Mouse (Mus musculus) ES-Bruce4 (cell line): ENCODE results near the gene Aaas. TPM values are rescaled to one million over a fixed set of nuclear protein-coding genes. Genes with fewer than 3 reads are reported as not detected.

Source experiments
- H3K27ac ChIP-seq: 2 replicates; pipeline ENCODE4 v1.5.1; 2012; ENCODE audit warnings: low read length, inconsistent platforms; ENCODE audit not compliant: insufficient read depth
- H3K27me3 ChIP-seq: 2 replicates; pipeline ENCODE4 v1.6.1; 2012; ENCODE audit warnings: mild to moderate bottlenecking, low read length, inconsistent platforms; ENCODE audit not compliant: control insufficient read depth, poor library complexity, insufficient read depth, severe bottlenecking
- H3K36me3 ChIP-seq: 2 replicates; pipeline ENCODE4 v1.6.1; 2012; ENCODE audit warnings: inconsistent platforms, mild to moderate bottlenecking, low read length, moderate library complexity; ENCODE audit not compliant: control insufficient read depth, poor library complexity, insufficient read depth, severe bottlenecking
- H3K4me1 ChIP-seq: one replicate; pipeline ENCODE4 v1.8.1; 2011; ENCODE audit warnings: low read length; ENCODE audit not compliant: control insufficient read depth, insufficient read depth
- H3K4me3 ChIP-seq: 2 replicates; pipeline ENCODE4 v1.5.1; 2011; ENCODE audit warnings: low read depth, mild to moderate bottlenecking, low read length
- H3K9ac ChIP-seq: 2 replicates; pipeline ENCODE4 v1.6.1; 2012; ENCODE audit warnings: low read depth, mild to moderate bottlenecking, inconsistent platforms; ENCODE audit not compliant: poor library complexity, severe bottlenecking
- H3K9me3 ChIP-seq: replicated peaks from 2 replicates; pipeline ENCODE4 v1.6.1; 2012; ENCODE audit warnings: mild to moderate bottlenecking, low read length, inconsistent platforms; ENCODE audit not compliant: control insufficient read depth, poor library complexity, insufficient read depth, severe bottlenecking
- CTCF ChIP-seq: IDR thresholded peaks from one replicate; pipeline ENCODE4 v1.8.1; 2011; ENCODE audit warnings: low read depth, low read length
- EP300 ChIP-seq: IDR thresholded peaks from 2 replicates; pipeline ENCODE4 v1.6.1; 2011; ENCODE audit warnings: low read depth, low read length; ENCODE audit not compliant: insufficient read depth
- POLR2A ChIP-seq: IDR thresholded peaks from one replicate; pipeline ENCODE4 v1.8.1; 2011; ENCODE audit warnings: low read length; ENCODE audit not compliant: insufficient read depth
- polyA plus RNA-seq: library from polyadenylated mRNA; stranded (reverse); fragments of >200 nt; gene quantifications from 2 replicates; pipeline ENCODE4 v1.2.4, GENCODE M21; 2011; ENCODE audit warnings: low read depth; ENCODE audit not compliant: missing spikeins, insufficient read depth, insufficient read length

Gene Aaas
- polyA plus RNA-seq, 1 experiment = 196 TPM

DNA sequence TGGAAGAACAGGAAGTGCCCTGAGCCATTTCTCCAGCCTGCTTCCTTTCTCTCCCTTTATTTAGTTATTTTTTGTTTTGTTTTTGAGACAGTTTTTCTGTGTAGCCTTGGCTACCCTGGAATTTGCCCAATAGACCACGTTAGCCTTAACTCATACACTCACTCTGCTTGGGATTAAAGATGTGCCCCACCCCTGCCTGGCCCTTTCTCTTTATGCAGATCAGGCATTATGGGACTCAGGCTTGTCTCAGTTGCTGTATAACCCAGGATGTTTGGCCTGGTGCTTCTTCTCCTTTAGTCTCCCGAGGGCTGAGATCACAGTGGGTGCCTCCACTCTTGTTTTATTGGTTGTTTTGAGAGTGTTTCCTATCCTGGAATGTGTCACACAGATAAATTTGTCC is 41.9 kb upstream of the Aaas start:
- Histone ChIP-seq H3K9ac (0 out of 2 replicates have a peak overlapping the region, but pooled peaks have one; percentile 10), H3K27me3 (no peaks in the 10 kb centered on the region), H3K36me3 (no peaks in the 10 kb centered on the region), H3K27ac (peak overlapping the region; percentile 99), H3K4me3 (no peak overlapping the region), H3K9me3 (no peaks in the 10 kb centered on the region), H3K4me1 (peaks cover 6% of the 10 kb centered on the region)
- TF ChIP-seq EP300 (no peak), CTCF (no peak), POLR2A (no peak)

DNA sequence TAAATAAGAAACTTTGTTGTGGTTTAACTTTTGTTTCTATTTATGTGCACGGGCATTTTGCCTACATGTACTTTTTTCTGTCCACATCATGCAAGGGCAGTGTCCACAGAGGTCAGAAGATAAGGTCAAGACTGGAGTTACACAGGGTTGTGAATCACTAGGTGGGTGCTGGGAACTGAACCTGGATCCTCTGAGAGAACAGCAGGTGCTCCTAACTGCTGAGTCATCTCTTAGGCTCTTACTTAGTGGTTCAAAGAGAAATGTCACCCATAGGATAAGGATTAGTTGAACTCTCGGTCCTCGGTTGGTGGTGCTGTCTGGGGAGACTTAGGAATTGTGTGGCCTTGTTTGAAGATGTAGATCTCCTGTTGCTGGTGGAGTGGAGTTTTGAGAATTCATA is 38.4 kb upstream of the Aaas start:
- Histone ChIP-seq H3K4me3 (no peak overlapping the region), H3K9ac (no peak overlapping the region), H3K4me1 (no peaks in the 10 kb centered on the region), H3K27ac (peak overlapping the region; percentile 75), H3K27me3 (no peaks in the 10 kb centered on the region), H3K36me3 (no peaks in the 10 kb centered on the region), H3K9me3 (no peaks in the 10 kb centered on the region)
- TF ChIP-seq EP300 (no peak), CTCF (no peak), POLR2A (no peak)

DNA sequence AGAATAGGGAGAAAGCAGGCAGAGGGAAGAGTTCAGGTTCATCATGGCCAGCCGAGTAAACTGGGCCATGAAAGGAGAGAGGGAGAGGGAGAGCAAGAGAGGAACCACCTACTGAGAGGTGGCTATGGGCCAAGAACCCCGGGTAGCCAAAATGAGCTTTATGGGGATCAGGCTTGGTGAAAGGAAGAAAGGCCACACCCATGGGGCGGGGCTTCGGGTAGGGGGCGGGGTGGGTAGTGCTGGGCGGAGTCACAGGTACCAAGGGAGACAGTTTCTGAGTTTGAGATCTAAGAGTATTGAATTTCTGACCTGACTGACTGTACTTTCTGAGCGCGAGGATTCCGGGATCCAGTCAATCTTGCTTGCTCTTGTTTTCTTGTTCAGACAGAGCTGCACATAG is 36.1 kb upstream of the Aaas start:
- H3K9me3 ChIP-seq = no peaks in the 10 kb centered on the region
- H3K4me1 ChIP-seq = no peaks in the 10 kb centered on the region
- TF ChIP-seq EP300 (no peak), POLR2A (no peak), CTCF (no peak)
- H3K4me3 ChIP-seq = peak overlapping the region; percentile 48
- peak overlapping the region; percentile 51 for H3K27ac ChIP-seq
- no peaks in the 10 kb centered on the region for H3K36me3 ChIP-seq
- no peaks in the 10 kb centered on the region for H3K27me3 ChIP-seq
- H3K9ac ChIP-seq = peak overlapping the region; percentile 5; the same call in 1 of the 2 replicates

DNA sequence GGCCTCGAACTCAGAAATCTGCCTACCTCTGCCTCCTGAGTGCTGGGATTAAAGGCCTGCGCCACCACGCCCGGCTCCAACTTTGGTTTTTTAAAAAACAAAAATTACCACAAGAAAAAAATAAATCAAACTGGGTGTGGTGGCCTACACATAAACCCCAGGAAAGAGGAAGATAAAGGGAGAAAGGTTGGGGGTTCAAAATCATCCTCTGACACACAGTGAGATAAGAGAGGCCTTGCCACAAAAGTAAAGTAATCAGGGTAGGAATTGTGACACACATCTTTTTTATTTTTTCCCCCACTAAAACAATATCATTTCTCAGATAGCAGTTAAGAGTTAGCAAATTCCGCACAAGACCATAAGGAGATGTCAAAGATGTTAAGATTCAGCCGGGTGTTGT is 33.1 kb upstream of the Aaas start:
- no peaks in the 10 kb centered on the region for H3K27me3 ChIP-seq
- H3K9me3 ChIP-seq = no peaks in the 10 kb centered on the region
- no peaks in the 10 kb centered on the region for H3K36me3 ChIP-seq
- no peak for TF ChIP-seq CTCF
- no peak for TF ChIP-seq POLR2A
- no peak for TF ChIP-seq EP300
- H3K4me1 ChIP-seq = no peaks in the 10 kb centered on the region
- no peak overlapping the region for H3K9ac ChIP-seq
- H3K27ac ChIP-seq = no peak overlapping the region
- H3K4me3 ChIP-seq = no peak overlapping the region

DNA sequence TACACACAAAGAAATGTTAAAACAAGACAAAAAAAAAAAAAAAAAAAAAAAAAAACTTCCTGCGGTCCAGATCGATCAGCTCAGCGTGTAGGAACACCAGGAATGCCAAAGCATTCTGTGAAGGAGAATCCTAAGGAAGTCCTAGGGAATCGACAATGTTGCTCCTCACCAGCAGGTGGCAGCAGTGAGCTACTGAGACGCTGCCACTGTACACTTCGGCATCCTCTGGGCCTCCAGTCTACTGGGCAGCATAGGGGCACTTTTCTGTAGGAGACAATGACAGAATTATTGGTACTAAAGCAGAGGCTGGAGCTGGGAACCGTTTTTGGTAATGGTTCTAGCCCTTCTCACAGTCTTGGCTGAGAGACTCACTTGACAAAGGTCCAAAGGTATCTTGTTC is 31.0 kb upstream of the Aaas start:
- H3K27ac ChIP-seq = no peak overlapping the region
- no peak overlapping the region for H3K9ac ChIP-seq
- H3K9me3 ChIP-seq = no peaks in the 10 kb centered on the region
- no peaks in the 10 kb centered on the region for H3K36me3 ChIP-seq
- no peak for TF ChIP-seq POLR2A
- 0 out of 2 replicates have a peak, but pooled peaks have one; percentile 35 for TF ChIP-seq EP300
- TF ChIP-seq CTCF = peak; percentile 96
- H3K4me1 ChIP-seq = peaks cover 2% of the 10 kb centered on the region
- H3K27me3 ChIP-seq = no peaks in the 10 kb centered on the region
- H3K4me3 ChIP-seq = no peak overlapping the region

DNA sequence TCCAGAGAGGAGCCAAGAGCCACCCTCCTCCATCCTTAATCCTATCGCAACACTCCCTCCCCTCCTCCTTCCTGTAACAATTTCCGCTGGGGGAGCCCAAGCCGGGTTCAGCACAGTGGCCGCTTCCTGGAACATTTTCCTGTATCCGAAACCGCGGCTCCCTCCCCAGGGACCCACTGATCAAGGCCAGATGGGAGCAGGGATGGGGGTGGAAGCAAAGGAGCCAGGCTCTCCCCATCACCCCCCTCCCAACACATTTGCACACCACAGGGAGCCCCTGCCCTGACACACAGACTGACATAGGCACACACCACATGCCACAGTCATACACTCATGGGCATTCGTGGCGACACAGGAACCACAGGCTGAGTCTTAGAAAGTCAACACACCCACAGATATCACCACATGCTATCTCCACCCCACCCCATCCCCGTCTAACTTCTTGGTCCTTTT is 27.3 kb upstream of the Aaas start:
- peaks cover 2% of the 10 kb centered on the region for H3K4me1 ChIP-seq
- H3K9ac ChIP-seq = no peak overlapping the region
- TF ChIP-seq CTCF = no peak
- TF ChIP-seq EP300 = no peak
- no peak for TF ChIP-seq POLR2A
- no peaks in the 10 kb centered on the region for H3K9me3 ChIP-seq
- H3K4me3 ChIP-seq = 0 out of 2 replicates have a peak overlapping the region, but pooled peaks have one; percentile 10
- no peaks in the 10 kb centered on the region for H3K27me3 ChIP-seq
- no peak overlapping the region for H3K27ac ChIP-seq
- no peaks in the 10 kb centered on the region for H3K36me3 ChIP-seq
